Mouse (Mus musculus) right cerebral cortex, postnatal 10 days (tissue): ENCODE data around the gene Ndufaf2.
A peak's percentile ranks its signal among the peaks of the same experiment; 100 is the strongest.

ENCODE experiments used
- DNase-seq, 2 experiments: peaks; one replicate each; pipeline ENCODE4 v3.0.0; 2021; ENCODE audit warnings: low spot score in 2 of 2

The Ndufaf2 gene

GRCm38 (mm10) chr13:108086036-108086435, 72.4 kb downstream of the Ndufaf2 start:
- DNase-seq, result no peak

GRCm38 (mm10) chr13:108084086-108084485, 74.3 kb downstream of the Ndufaf2 start:
- no peak for DNase-seq

- DNase-seq, result no peak
These were observed 80.5 kb downstream of the Ndufaf2 start for GRCm38 (mm10) chr13:108077901-108078300.

- no peak for DNase-seq
These were observed 80.9 kb downstream of the Ndufaf2 start for GRCm38 (mm10) chr13:108077476-108077875.

GRCm38 (mm10) chr13:108070171-108070570, 88.3 kb downstream of the Ndufaf2 start:
- DNase-seq, result no peak

GRCm38 (mm10) chr13:108069151-108069550, 89.3 kb downstream of the Ndufaf2 start:
- DNase-seq, result no peak

- no peak for DNase-seq
These were observed 92.4 kb downstream of the Ndufaf2 start for GRCm38 (mm10) chr13:108066021-108066420.

- DNase-seq, result no peak
These were observed 94.1 kb downstream of the Ndufaf2 start for GRCm38 (mm10) chr13:108064331-108064730.

GRCm38 (mm10) chr13:108063374-108064134, 94.9 kb downstream of the Ndufaf2 start:
- no peak for DNase-seq

- DNase-seq, result no peak
These were observed 95.5 kb downstream of the Ndufaf2 start for GRCm38 (mm10) chr13:108062900-108063299.

GRCm38 (mm10) chr13:108060936-108061578, 97.4 kb downstream of the Ndufaf2 start:
- no peak for DNase-seq

GRCm38 (mm10) chr13:108060286-108060885, 98.0 kb downstream of the Ndufaf2 start:
- no peak for DNase-seq

- no peak for DNase-seq
These were observed 101.5 kb downstream of the Ndufaf2 start for GRCm38 (mm10) chr13:108056896-108057295.

GRCm38 (mm10) chr13:108047364-108047763, 111.1 kb downstream of the Ndufaf2 start:
- peak; percentile 36 to 57 for DNase-seq

GRCm38 (mm10) chr13:108046891-108047290, 111.5 kb downstream of the Ndufaf2 start:
- DNase-seq, result no peak

- DNase-seq, result no peak
These were observed 112.4 kb downstream of the Ndufaf2 start for GRCm38 (mm10) chr13:108046071-108046470.

GRCm38 (mm10) chr13:108045646-108046045, 112.8 kb downstream of the Ndufaf2 start:
- DNase-seq, result no peak

- DNase-seq, result peak; percentile 93
These were observed 114.0 kb downstream of the Ndufaf2 start, which contains the start of gene Smim15 for GRCm38 (mm10) chr13:108044222-108044941. TSS of gene Smim15 (plus strand) at chr13:108044446.

GRCm38 (mm10) chr13:108043431-108044221, 114.8 kb downstream of the Ndufaf2 start:
- peak in 1 of 2 experiments; percentile 34 for DNase-seq

GRCm38 (mm10) chr13:108041358-108041757, 117.1 kb downstream of the Ndufaf2 start:
- DNase-seq, result peak; percentile 84 to 88

- DNase-seq, result no peak
These were observed 118.0 kb downstream of the Ndufaf2 start for GRCm38 (mm10) chr13:108040451-108040850.
